Mouse (Mus musculus): ENCODE data around the gene Suox. TPM values are rescaled to one million over a fixed set of nuclear protein-coding genes. Genes with fewer than 3 reads are reported as not detected.

Suox gene
- polyA plus RNA-seq, 1 experiment = 0.04 TPM

GRCm38 (mm10) chr10:128622702-128623101 is 51.2 kb downstream of the Suox start:
- H3K9me3 ChIP-seq (ENCODE audit: control insufficient read depth, low read length) = no peaks in the 10 kb centered on the region
- TF ChIP-seq GATA1 (IDR thresholded peaks at IDR 0.05; ENCODE audit: low read length) (no peak), TAL1 (IDR thresholded peaks at IDR 0.05; ENCODE audit: low read length) (no peak)
- H3K4me3 ChIP-seq (replicated peaks) = no peak overlapping the region
- peaks cover 29% of the 10 kb centered on the region for H3K4me1 ChIP-seq (ENCODE audit: control insufficient read depth)
- H3K27me3 ChIP-seq (ENCODE audit: control insufficient read depth) = no peaks in the 10 kb centered on the region
- H3K36me3 ChIP-seq (ENCODE audit: control insufficient read depth) = peaks cover 37% of the 10 kb centered on the region

- no peaks in the 10 kb centered on the region for H3K9me3 ChIP-seq (ENCODE audit: control insufficient read depth, low read length)
- H3K36me3 ChIP-seq (ENCODE audit: control insufficient read depth) = peaks cover 37% of the 10 kb centered on the region
- H3K4me3 ChIP-seq (replicated peaks) = no peak overlapping the region
- H3K27me3 ChIP-seq (ENCODE audit: control insufficient read depth) = no peaks in the 10 kb centered on the region
- H3K4me1 ChIP-seq (ENCODE audit: control insufficient read depth) = peaks cover 24% of the 10 kb centered on the region
- TF ChIP-seq GATA1 (IDR thresholded peaks at IDR 0.05; ENCODE audit: low read length) (no peak), TAL1 (IDR thresholded peaks at IDR 0.05; ENCODE audit: low read length) (no peak)
Measured at GRCm38 (mm10) chr10:128621986-128622520, 51.8 kb downstream of the Suox start.

GRCm38 (mm10) chr10:128620241-128620640 is 53.6 kb downstream of the Suox start:
- Histone ChIP-seq H3K4me3 (replicated peaks) (no peak overlapping the region), H3K9me3 (ENCODE audit: control insufficient read depth, low read length) (no peaks in the 10 kb centered on the region), H3K4me1 (ENCODE audit: control insufficient read depth) (peaks cover 17% of the 10 kb centered on the region), H3K36me3 (ENCODE audit: control insufficient read depth) (peaks cover 30% of the 10 kb centered on the region), H3K27me3 (ENCODE audit: control insufficient read depth) (no peaks in the 10 kb centered on the region)
- TF ChIP-seq GATA1 (IDR thresholded peaks at IDR 0.05; ENCODE audit: low read length) = no peak
- no peak for TF ChIP-seq TAL1 (IDR thresholded peaks at IDR 0.05; ENCODE audit: low read length)

Other genes with a start within 250 kb of the Suox start
- 19.2 and 19.5 TPM in 2 replicates for gene Smarcc2, start 214.8 kb downstream of the Suox start, polyA plus RNA-seq (2012)
- 36.6 and 41.6 TPM in 2 replicates for gene Myl6, start 179.9 kb downstream of the Suox start, polyA plus RNA-seq (2012)
- gene Myl6b, start 175.4 kb downstream of the Suox start, polyA plus RNA-seq (2012) = 0.63 and 0.76 TPM in 2 replicates
- gene Esyt1, start 148.2 kb downstream of the Suox start, polyA plus RNA-seq (2012) = 2.7 and 2.9 TPM in 2 replicates
- gene Zc3h10, start 126.3 kb downstream of the Suox start, polyA plus RNA-seq (2012) = 1.6 and 1.9 TPM in 2 replicates
- gene Rpl41, start 124.8 kb downstream of the Suox start, polyA plus RNA-seq (2012) = 2,301 and 2,563 TPM in 2 replicates
- 39.3 and 42.3 TPM in 2 replicates for gene Pa2g4, start 108.1 kb downstream of the Suox start, polyA plus RNA-seq (2012)
- 0.01 TPM in 1 of 2 replicates, not detected in the other for gene Erbb3, start 84.4 kb downstream of the Suox start, polyA plus RNA-seq (2012)
- 514 and 972 TPM in 2 replicates for gene Rps26, start 47.3 kb downstream of the Suox start, polyA plus RNA-seq (2012)
- gene Ikzf4, start 28.1 kb downstream of the Suox start, polyA plus RNA-seq (2012) = 0.01 TPM in 1 of 2 replicates, not detected in the other
- 1.1 and 1.2 TPM in 2 replicates for gene Rab5b, start 22.2 kb upstream of the Suox start, polyA plus RNA-seq (2012)
- gene Pmel, start 30.1 kb upstream of the Suox start, polyA plus RNA-seq (2012) = not detected in 2 replicates
- 2.3 and 2.6 TPM in 2 replicates for gene Cdk2, start 31.0 kb upstream of the Suox start, polyA plus RNA-seq (2012)
- gene Dgka, start 70.8 kb upstream of the Suox start, polyA plus RNA-seq (2012) = 0.02 and 0.03 TPM in 2 replicates
- gene Pym1, start 73.8 kb upstream of the Suox start, polyA plus RNA-seq (2012) = 10.9 and 11.7 TPM in 2 replicates
- 0.01 TPM in 1 of 2 replicates, not detected in the other for gene Mmp19, start 116.8 kb upstream of the Suox start, polyA plus RNA-seq (2012)
- 0.94 and 1.2 TPM in 2 replicates for gene Dnajc14, start 130.0 kb upstream of the Suox start, polyA plus RNA-seq (2012)
- 0.07 and 0.09 TPM in 2 replicates for gene Tmem198b, start 130.3 kb upstream of the Suox start, polyA plus RNA-seq (2012)
- gene Sarnp, start 143.3 kb upstream of the Suox start, polyA plus RNA-seq (2012) = 1.4 and 2.5 TPM in 2 replicates
- 1.3 and 2.2 TPM in 2 replicates for gene Ormdl2, start 147.6 kb upstream of the Suox start, polyA plus RNA-seq (2012)
- gene Gdf11, start 217.6 kb upstream of the Suox start, polyA plus RNA-seq (2012) = not detected in 2 replicates
- gene Cd63, start 226.9 kb upstream of the Suox start, polyA plus RNA-seq (2012) = 0.04 and 0.21 TPM in 2 replicates
- gene Rdh5, start 248.8 kb upstream of the Suox start, polyA plus RNA-seq (2012) = 0.06 and 0.17 TPM in 2 replicates
- gene Bloc1s1, start 250.0 kb upstream of the Suox start, polyA plus RNA-seq (2012) = 16.6 and 25.2 TPM in 2 replicates

Measured in erythroblast, embryonic 14.5 days (primary cell).